Mouse (Mus musculus): ENCODE measurements around the gene Lypla2.

The Lypla2 gene

DNA sequence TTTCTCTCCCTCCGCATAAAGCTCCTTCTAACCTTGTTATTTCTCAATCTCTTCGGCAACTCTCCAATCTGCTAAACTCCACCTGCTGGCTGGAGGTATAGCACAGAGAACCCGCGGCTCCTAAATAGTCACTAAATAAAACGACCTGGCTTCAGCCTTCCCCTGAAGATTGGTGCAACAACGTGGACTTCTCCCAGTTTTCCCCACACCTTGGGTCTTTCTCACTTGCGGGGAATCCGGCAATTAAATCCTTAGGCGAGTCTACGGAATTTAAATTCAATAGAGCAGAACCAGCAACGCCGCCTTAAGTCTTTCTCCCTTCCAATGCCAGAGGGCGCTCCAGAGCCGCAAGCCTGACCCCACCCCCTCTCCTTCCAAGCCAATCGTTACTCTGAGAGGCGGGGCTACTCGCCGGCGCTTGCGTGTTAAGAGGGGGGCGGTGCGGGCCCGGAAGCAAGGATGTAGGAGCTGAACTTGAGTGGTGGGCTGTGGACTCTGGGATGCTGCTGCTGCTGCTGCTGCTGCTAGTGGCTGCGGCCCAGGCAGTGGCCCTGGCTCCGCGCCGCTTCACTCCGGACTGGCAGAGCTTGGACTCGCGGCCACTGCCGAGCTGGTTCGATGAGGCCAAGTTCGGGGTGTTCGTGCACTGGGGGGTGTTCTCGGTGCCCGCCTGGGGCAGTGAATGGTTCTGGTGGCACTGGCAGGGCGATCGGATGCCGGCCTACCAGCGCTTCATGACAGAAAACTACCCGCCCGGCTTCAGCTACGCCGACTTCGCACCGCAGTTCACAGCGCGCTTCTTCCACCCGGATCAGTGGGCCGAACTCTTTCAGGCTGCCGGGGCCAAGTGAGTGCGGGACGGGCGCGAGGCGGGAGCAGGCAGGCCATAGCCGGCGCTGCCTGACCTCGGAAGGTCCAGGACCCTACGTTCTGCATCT is 51.9 kb downstream of the Lypla2 start, which contains the start of gene Fuca1:
Fuca1 (plus strand) TSS at position 432 of the 938 bp plus-strand sequence.
- peak; percentile 80 for DNase-seq (ENCODE audit: low spot score)

DNA sequence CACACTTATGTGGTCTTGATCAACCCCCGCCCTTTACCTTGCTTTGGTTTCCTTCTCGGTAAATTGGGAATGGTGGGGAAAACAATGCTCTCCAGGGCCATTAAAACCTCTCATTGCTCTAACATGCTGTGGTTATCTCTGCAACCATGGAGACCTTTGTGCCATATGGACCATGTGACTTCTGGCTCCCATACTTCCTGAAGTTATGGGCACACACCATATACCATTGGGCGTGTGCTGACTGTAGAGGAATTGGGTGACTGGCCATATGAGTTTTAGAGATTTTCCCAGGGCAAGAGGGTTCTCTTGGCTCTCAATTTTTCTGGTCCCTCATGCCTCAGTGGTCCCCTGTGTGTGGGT is 53.2 kb downstream of the Lypla2 start:
- no peak for DNase-seq (ENCODE audit: low spot score)

DNA sequence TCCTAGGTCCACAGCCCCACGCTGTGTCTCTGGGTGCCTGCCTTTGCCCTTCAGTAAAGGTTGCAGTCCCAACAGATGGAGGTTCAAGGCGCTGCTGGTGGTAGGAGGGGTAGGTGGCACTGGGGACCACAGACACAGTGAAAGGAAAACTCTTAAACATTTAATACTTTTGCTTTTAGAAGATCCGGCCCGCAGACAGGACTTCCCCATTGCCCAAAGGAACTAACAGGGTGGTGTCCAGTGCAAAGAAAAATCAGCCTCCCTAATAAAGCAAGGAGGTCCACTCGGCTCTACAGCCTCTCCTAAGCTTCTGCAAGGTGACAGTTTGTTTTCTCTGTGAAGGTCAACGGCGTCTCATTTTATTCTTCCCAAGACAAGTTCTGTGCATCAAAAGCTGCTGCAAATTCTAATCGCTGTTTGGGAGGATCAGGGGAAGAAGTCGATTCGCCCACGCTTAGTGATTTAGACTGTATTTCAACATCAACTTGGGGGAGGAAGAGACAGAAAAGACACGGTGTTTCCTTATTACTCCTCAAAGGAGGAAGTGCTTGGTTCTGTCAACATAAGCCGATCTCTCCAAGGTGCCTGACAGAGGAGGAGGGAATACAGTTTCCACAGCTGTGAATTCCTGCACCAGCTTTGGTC is 53.7 kb downstream of the Lypla2 start:
- DNase-seq (ENCODE audit: low spot score), result no peak

Data from urinary bladder, postnatal 10 days (tissue).